ENCODE assay signal across 8 mouse cellular contexts in the genomic region with DNA sequence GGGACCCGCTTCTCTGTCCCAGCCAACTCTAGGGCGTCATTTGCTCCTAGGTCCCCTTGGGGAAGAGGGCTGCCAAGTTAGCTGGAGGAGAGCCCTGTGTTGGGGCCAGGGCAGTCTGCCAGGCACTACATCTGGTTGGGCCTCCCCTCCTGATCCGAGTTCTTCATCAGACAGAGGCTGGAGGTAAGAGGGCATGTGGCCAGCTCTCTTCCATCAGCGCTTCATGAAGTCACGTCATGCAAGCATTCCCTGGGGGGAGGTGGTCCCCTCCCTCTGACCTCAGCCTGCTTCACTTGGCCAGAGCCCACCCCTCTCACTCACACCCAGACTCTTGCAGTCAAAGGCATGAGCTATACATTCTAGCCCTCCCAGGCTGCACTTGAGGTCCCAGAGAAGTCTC. TPM values are rescaled to one million over a fixed set of nuclear protein-coding genes. Genes with fewer than 3 reads are reported as not detected.
DNase-seq lines count a peak whose midpoint lies in the region; ATAC-seq and TF ChIP-seq lines count a peak whose summit lies in the region.

No protein-coding gene starts in this region.

- H3K4me1 ChIP-seq in neural tube, embryonic 13.5 days (replicated peaks): peaks cover 29% of the 10 kb centered on the region

- 0 out of 2 replicates have a peak overlapping the region, but pooled peaks have one; percentile 0 for H3K27ac ChIP-seq in neural tube, embryonic 13.5 days (replicated peaks)

- DNase-seq in adrenal gland, adult 2 months: peak; percentile 57
- no peak for DNase-seq in adrenal gland, adult 8-10 months
- DNase-seq in neural tube, embryonic 10.5 days (ENCODE audit: extremely low spot score, low spot score): no peak
- DNase-seq in heart, postnatal 25 days (ENCODE audit: low spot score): peak; percentile 82
- no peak for DNase-seq in layer of hippocampus, adult 11-12 months (ENCODE audit: low spot score)
- DNase-seq in spleen, adult 18-20 months: no peak

- no peak overlapping the region for H3ac ChIP-seq in myocyte (ENCODE audit: control insufficient read depth, insufficient read length)

- peaks cover 25% of the 10 kb centered on the region for H3K79me2 ChIP-seq in myocyte (ENCODE audit: control insufficient read depth, insufficient read depth)

- H3K4me3 ChIP-seq in neural tube, embryonic 13.5 days: no peak overlapping the region
- H3K4me3 ChIP-seq in myocyte: no peak overlapping the region

- H3K4me2 ChIP-seq in neural tube, embryonic 13.5 days: no peak overlapping the region
- peak overlapping the region; percentile 14 for H3K4me2 ChIP-seq in myocyte (ENCODE audit: low read depth)

- no peak overlapping the region for H3K9ac ChIP-seq in neural tube, embryonic 13.5 days

- H3K27me3 ChIP-seq in neural tube, embryonic 13.5 days: no peaks in the 10 kb centered on the region
- H3K27me3 ChIP-seq in myocyte (ENCODE audit: control insufficient read depth, insufficient read depth, insufficient read length): no peaks in the 10 kb centered on the region

- intact Hi-C loops in heart, postnatal 25 days (cut with DNase I): no loop called here

- no peaks in the 10 kb centered on the region for H3K9me3 ChIP-seq in neural tube, embryonic 13.5 days

- peak; percentile 37; the same call in 1 of the 2 replicates for ATAC-seq in neural tube, embryonic 13.5 days (ENCODE audit: low read depth)

- WGBS in neural tube, embryonic 13.5 days: 51% methylated on average over 5 of the region's 5 CpGs

- no peaks in the 10 kb centered on the region for H3K36me3 ChIP-seq in neural tube, embryonic 13.5 days
- H3K36me3 ChIP-seq in myocyte (ENCODE audit: control insufficient read depth, insufficient read depth): no peaks in the 10 kb centered on the region

- TF ChIP-seq POLR2A in myocyte (IDR thresholded peaks at IDR 0.05; ENCODE audit: insufficient read length, low read depth): no peak

TF ChIP-seq in myocyte, 11 proteins besides CTCF, POLR2A, EP300 and RAD21:
- no peak for TF ChIP-seq POLR2AphosphoS2 (IDR thresholded peaks at IDR 0.05; ENCODE audit: insufficient read length, low read depth)
- no peak for TF ChIP-seq CEBPB (IDR thresholded peaks at IDR 0.05; ENCODE audit: insufficient read depth, poor library complexity, severe bottlenecking)
- no peak for TF ChIP-seq SRF (IDR thresholded peaks at IDR 0.05; ENCODE audit: control insufficient read depth, insufficient read length, low read depth)
- no peak for TF ChIP-seq MYOD1 (IDR thresholded peaks at IDR 0.05; ENCODE audit: control insufficient read depth in 1 of 3, insufficient read length in 2 of 3, low read depth in 2 of 3)
- no peak for TF ChIP-seq USF1 (IDR thresholded peaks at IDR 0.05; ENCODE audit: low read depth)
- TF ChIP-seq MAX (IDR thresholded peaks at IDR 0.05; ENCODE audit: low read depth): no peak
- no peak for TF ChIP-seq TCF12 (IDR thresholded peaks at IDR 0.05; ENCODE audit: insufficient read depth, poor library complexity, severe bottlenecking)
- no peak for TF ChIP-seq TCF3 (IDR thresholded peaks at IDR 0.05; ENCODE audit: insufficient read length, low read depth)
- no peak for TF ChIP-seq MYOG (IDR thresholded peaks at IDR 0.05; ENCODE audit: control insufficient read depth in 1 of 3, insufficient read depth in 1 of 3, insufficient read length in 2 of 3, low read depth in 2 of 3)

RNA-seq across cellular contexts. Expression of gene Sh3pxd2a, which starts 25.8 kb away (rescaled TPM):
- total RNA-seq in adrenal gland, adult 2 months (2021): 10 to 100 TPM; 68.2 to 90.0 TPM
- 33.1 and 61.0 TPM in 2 replicates for polyA plus RNA-seq in adrenal gland, adult 2 months (2012; rRNA removed)
- 10 to 100 TPM; 26.9 to 54.9 (median 36.4) TPM for total RNA-seq in adrenal gland, adult 8-10 months (2022)
- 3.2 and 5.0 TPM in 2 replicates for polyA plus RNA-seq in neural tube, embryonic 13.5 days (2015; fragmentation: Nextera tagmentation; extraction: Ambion mirVana)
- total RNA-seq in heart, postnatal 25 days (2021): 10 to 100 TPM; 63.5 to 63.6 TPM
- polyA plus RNA-seq in myocyte (2012; fragmentation: generic; extraction: Trizol): 59.5 TPM

Comparison
In these comparisons a context has a peak if more than half of its experiments do, and no peak if none do; other contexts are left out.
1. DNase-seq: peak in adrenal gland, adult 2 months (single experiment) and heart, postnatal 25 days (single experiment); none in adrenal gland, adult 8-10 months (single experiment), neural tube, embryonic 10.5 days (single experiment), layer of hippocampus, adult 11-12 months (single experiment) and spleen, adult 18-20 months (0 of 2).